Mouse (Mus musculus) left cerebral cortex, adult 2 months (tissue): Measurements from ENCODE around the gene Akap13. TPM values are rescaled to one million over a fixed set of nuclear protein-coding genes. Genes with fewer than 3 reads are reported as not detected.
"Not testable (repeated sequence)": the region's sequence is repeated elsewhere in the genome, so short reads cannot be mapped to it uniquely, and the experiment has no call there.

Source experiments
- DNase-seq, 2 experiments: peaks; one replicate each; pipeline ENCODE4 v3.0.0; 2021 to 2022; ENCODE audit warnings: low spot score in 2 of 2, mixed read lengths in 1 of 2; ENCODE audit errors: extremely low spot score in 1 of 2
- H3K27ac ChIP-seq: fragments of 200-600 bp; 2 replicates; pipeline ENCODE4 v1.8.1; 2022
- H3K4me3 ChIP-seq: fragments of 200-600 bp; 2 replicates; pipeline ENCODE4 v1.8.1; 2022
- CTCF ChIP-seq: fragments of 200-600 bp; IDR thresholded peaks from 2 replicates; pipeline ENCODE4 v1.8.1; 2022; ENCODE audit warnings: antibody characterized with exemption, mild to moderate bottlenecking, moderate library complexity
- intact Hi-C: fragments of 180-260 bp; cut with DNase I; formaldehyde crosslinking; loops from one replicate; pipeline ENCODE4 v1.15.1; 2025
- total RNA-seq, 2 experiments: library from RNA; stranded (reverse); gene quantifications; 2 replicates each; pipeline ENCODE4 v1.2.3; 2021

The Akap13 gene
- total RNA-seq, 2 experiments from 2014 or later, result 26.8 to 28.7 TPM

DNA sequence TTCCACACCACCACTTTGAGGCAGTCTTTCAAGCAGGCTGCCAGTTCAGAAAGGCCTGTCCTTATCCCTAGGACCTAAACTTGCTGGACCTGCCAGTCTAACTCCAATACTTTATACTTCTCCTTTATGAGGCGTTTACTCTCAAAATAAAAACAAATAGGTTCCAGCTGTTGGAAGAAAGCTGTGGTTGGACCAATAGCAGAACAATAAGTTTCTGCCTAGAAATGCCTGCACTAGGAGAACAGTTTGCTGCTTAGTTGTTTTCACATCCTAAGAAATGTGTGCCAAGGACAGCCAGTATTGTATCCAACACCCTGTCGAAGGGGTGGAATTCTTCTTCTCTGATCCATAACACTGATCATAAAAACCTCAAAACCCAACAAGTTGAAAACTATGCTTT, 276.6 kb downstream of the Akap13 start:
- intact Hi-C loops, result loop anchor here (10.0 kb wide), 1 partner anchor 357 kb away; no protein-coding TSS in a partner anchor
- Histone ChIP-seq H3K27ac (no peak overlapping the region), H3K4me3 (no peak overlapping the region)
- TF ChIP-seq CTCF, result no peak
- no peak for DNase-seq

DNA sequence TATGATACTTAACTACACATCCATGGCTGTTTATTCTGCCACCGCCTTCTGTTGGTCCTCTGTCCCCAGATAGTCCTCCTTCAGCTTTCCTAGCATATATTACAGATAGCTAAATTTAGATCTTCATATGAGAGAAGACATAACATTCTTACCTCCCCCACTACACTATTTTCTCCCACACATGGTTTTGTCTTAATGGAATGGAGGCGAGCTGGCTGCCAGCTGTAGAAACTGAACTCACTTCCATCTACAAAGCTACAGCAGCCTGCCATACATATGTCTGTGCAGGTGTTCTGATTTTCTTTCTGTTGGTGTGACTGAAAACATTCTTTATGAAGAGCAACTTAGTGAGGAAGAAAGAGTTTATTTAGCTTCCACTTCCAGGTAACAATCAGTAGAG, 277.8 kb downstream of the Akap13 start:
- no peak for DNase-seq
- intact Hi-C loops, result loop anchor here (10.0 kb wide), 1 partner anchor 358 kb away; no protein-coding TSS in a partner anchor
- no peak overlapping the region for H3K4me3 ChIP-seq
- no peak overlapping the region for H3K27ac ChIP-seq
- no peak for TF ChIP-seq CTCF

DNA sequence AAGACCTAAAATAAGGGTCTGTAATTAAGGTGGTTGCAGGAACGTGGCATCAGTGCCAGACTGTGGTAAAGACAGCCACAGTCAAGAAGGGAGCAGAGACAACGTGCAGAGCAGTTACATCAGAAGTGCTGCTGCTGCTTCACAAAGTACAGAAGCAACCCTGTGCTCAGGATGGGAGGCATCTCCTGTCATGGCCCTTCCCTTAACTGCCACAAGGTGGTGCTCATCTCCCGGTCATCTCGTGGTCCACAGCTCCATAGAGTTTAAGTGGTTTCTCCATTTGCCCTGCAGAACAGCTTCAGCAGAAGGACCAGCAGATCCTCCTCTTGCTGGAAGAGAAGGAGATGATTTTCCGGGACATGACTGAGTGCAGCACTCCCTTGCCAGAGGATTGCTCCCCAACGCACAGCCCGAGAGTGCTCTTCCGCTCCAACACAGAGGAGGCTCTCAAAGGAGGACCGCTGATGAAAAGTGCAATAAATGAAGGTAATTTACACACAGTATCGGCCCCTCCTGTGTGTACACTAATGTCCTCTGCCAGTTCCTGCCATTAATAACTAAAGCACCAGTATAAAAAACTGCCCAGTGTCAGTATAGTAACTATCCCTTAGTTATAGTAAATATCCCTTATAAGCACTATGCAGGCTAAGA, 283.9 kb downstream of the Akap13 start:
- Histone ChIP-seq H3K27ac (no peak overlapping the region), H3K4me3 (no peak overlapping the region)
- peak; percentile 49 to 61 for DNase-seq
- intact Hi-C loops, result loop anchor here (2.0 to 10.0 kb wide), 2 partner anchors 142 to 364 kb away; no protein-coding TSS in a partner anchor
- peak; percentile 79 for TF ChIP-seq CTCF

DNA sequence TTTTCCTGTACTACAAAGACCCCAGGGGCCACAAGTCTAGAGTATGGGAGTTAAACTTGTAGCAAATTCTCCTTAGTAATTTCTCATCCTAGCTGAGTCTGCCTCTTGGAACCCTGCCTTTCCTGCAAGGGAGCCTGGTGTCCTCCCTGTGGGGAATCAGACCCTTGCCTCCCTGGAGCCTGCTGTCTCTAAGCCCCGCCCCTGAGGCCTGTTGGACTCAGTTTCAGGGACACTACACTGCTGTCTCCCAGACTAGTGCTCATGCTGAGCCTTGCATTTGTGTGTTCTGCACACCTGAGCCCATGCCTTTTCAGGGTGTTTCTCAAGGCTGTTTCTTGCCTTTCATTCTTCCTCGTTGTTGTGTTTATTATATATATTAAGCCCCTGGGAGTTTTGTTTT, 289.2 kb downstream of the Akap13 start:
- intact Hi-C loops, result loop anchor here (5.0 kb wide), 1 partner anchor 83 kb away; no protein-coding TSS in a partner anchor
- no peak overlapping the region for H3K27ac ChIP-seq
- no peak overlapping the region for H3K4me3 ChIP-seq
- no peak for DNase-seq
- TF ChIP-seq CTCF, result no peak

DNA sequence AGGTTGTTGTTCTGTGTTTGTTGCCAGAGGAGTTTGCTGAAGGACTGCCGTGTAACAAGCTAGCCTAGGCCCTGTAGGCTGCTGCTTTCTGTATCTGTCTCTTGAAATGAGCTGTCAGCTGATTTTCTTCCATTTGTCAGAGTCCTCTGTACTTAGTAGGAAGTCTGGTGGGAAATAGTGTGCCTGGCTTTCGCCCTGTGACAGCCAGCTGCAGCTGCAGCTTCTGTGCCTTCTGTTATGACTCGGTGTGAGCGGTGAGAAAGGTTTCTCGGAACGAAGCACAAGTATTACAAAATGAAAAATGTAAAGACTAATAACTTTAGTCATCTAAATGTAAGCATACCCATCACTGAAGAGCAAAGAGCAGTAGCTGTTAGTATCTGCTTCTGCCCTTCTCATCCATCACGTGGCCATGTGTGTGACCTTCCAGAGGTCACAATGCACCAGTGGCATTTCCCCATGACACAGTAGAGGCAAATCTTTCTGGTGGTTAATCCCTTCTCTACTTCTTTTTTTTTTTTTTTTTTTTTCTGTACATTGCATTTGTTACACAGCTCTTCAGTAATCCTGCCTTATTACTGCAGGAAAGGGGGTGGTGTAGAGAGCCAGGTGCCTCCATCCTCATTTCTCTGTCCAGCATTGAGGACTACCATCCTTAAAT, 289.8 kb downstream of the Akap13 start:
- intact Hi-C loops, result loop anchor here (5.0 kb wide), 2 partner anchors 62 to 82 kb away; no protein-coding TSS in a partner anchor
- no peak for DNase-seq
- Histone ChIP-seq H3K4me3 (no peak overlapping the region), H3K27ac (no peak overlapping the region)
- no peak for TF ChIP-seq CTCF

DNA sequence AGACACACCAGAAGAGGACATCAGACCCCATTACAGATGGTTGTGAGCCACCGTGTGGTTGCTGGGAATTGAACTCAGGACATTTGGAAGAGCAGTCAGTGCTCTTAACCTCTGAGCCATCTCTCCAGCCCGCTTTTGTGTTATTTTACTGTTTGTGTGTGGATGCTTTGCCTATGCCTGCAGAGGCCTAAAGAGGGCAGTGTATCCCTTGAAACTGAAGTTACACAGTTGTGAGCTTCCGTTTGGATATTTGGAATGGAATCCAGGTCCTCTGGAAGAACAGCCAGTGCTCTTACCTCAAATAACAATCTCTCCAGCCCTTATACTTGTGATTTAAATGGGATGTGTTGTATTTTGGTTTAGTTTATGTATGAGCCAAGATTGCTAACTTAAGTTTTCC, 290.6 kb downstream of the Akap13 start:
- H3K4me3 ChIP-seq, H3K27ac ChIP-seq, DNase-seq: not testable (repeated sequence)
- peak; percentile 53 for TF ChIP-seq CTCF
- intact Hi-C loops, result loop anchor here (5.0 kb wide), 1 partner anchor 61 kb away; no protein-coding TSS in a partner anchor

DNA sequence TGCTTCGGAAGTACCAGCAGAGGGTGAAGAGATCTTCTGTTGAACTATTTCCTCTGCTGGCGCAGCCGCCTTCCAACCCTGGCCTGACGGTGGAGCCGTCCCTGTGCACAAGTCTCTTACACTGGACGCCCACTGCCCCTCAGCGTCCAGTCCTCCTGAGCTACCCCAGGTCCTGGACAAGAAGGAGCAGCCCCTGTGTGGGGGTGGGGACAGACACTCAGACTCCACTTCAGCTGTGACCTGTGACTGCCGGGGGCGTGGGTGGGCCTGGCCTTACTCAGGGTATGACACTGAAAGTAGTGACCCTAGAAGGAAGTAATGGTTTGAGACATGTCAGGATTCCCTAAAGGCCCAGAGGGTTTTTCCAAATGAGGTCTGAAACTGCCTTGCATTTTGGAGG, 295.2 kb downstream of the Akap13 start:
- H3K4me3 ChIP-seq, result no peak overlapping the region
- TF ChIP-seq CTCF, result no peak
- intact Hi-C loops, result no loop called here
- H3K27ac ChIP-seq, result no peak overlapping the region
- DNase-seq, result no peak

DNA sequence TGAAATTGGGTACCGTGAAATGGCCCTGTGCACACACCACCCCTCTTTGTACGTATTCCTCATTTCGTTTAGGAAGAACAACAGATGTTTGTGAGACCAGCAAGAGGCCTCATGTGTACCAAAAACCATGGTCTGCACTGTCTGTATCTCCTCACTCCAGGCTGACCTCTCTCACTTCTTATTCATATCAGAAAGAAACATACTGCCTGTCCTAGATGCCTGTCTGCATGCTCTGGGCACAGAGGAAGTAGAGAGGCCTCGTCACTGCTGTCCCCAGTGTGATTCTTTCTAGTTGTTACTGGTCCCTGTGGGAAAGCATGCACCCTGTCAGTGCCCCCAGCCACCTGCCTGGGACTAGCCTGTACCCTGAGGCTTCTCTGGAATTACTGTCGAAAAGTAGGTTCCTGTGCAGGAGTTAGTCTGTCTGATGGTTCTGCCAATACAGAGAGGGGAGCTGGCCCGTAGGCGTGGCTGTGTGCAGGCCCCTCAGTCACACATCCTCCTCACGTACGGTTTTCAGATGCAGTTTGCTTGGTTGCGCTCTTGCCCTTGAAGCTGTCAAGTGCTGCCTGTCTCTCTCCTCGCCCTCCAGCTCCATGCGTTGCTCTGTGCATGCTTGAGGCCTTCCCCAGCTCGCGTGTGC, 295.9 kb downstream of the Akap13 start:
- TF ChIP-seq CTCF, result no peak
- no peak overlapping the region for H3K4me3 ChIP-seq
- H3K27ac ChIP-seq, result no peak overlapping the region
- intact Hi-C loops, result no loop called here
- DNase-seq, result no peak

DNA sequence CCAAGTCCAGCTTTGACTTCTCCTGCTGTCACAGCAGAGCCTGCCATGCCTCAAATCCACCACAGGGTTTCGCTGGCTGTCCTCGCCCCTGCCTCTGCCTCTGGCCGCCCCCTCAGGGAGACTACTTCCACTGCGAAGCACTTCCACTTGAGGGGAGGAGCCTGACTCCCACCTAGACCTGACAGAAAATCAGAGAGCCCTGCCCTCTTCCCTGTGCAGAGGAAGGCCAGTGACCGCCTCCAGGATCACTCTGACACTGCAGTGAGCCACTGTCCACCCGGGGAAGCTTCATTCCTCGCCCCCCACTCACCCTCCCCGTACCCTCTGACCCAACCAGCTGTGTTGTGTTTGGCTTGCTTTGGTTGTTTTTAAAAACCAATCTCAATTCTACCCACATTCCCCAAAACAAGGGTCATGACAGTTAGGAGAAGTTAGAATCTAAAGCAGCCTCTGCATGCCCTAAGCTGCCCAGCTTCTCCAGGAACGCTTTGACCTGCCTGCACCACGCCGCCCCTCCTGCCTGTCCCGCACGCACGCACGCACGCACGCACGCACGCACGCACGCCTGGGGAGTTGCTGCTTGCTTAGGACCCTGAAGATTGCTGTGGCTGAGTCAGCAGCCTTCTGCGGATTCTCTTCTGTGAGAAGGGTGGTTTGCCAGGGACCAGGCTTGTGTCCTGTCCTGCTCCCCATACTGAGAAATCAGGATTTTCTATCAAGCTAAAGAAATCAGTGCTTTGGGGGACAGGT, 297.3 kb downstream of the Akap13 start:
- intact Hi-C loops, result no loop called here

DNA sequence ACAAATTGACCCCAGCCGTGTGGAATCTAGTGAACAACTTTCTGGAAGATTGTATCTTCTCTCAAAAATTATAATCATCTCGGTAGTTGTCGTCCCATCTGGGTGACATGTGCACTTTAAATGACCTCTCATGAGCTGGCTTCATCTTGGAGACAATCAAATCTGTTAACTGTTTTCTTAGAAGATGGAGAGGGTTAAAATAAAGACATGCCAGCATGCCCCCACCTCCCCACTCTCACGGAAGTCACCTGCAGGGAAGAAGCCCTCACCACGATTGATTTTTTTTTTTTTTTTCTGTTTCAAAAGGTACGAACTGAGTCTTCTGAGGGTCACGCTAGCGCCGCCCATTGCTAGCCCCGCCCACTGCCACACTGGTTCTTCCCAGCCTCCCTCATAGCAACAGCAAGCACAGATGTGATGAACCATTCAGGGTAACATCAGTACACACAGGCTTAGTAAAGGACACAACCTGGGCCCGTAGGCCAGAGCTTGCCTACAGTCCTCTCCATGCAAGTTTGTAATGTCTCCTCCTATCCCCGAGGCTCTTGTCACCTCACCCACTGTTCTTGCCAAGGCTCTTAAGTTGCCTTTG, 298.0 kb downstream of the Akap13 start:
- no peak for DNase-seq
- intact Hi-C loops, result no loop called here
- Histone ChIP-seq H3K4me3 (no peak overlapping the region), H3K27ac (no peak overlapping the region)
- no peak for TF ChIP-seq CTCF

More for the DNA sequence above, 297.3 kb downstream of the Akap13 start:
- peak; percentile 19 for TF ChIP-seq CTCF
- DNase-seq, result no peak
- Histone ChIP-seq H3K4me3 (no peak overlapping the region), H3K27ac (no peak overlapping the region)
